ENCODE assay signal across 22 mouse cellular contexts in the genomic region with DNA sequence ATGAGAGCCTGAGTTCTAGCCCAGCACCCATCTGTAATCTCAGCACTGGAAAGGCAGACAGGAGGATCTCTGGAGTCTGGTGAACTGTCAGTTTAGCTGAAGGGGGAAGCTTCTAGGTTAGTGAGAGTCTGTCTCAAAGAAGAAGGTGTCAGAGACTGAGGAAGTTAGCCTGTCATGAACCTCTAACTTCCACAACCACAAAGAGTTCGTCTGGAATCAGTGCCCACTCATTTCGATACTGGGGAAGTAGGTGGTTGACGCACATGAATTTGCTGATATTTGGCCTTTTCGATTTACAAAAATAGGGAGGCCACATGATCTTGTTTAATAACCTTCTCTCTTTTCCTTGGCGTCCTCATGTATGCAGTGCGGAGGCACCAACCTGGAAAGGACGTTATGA. TPM values are rescaled to one million over a fixed set of nuclear protein-coding genes. Genes with fewer than 3 reads are reported as not detected.
DNase-seq lines count a peak whose midpoint lies in the region; ATAC-seq lines count a peak whose summit lies in the region.
"Had no signal": no experiment of that assay in that cellular context is flagged by ENCODE, and none has a peak within 500 bp of the region (broad histone marks: within the 10 kb centered on the region; RNA-seq: fewer than 3 reads in every experiment).

No protein-coding gene starts in this region.

- H3K27me3 ChIP-seq in splenic B cell, adult 2 months (ENCODE audit: control insufficient read depth, insufficient read depth, low read length, poor library complexity, severe bottlenecking), result no peaks in the 10 kb centered on the region
- H3K27me3 ChIP-seq: heart, embryonic 13.5 days; hindbrain, embryonic 13.5 days; liver, embryonic 13.5 days; midbrain, embryonic 15.5 days had no signal

- DNase-seq in layer of hippocampus, adult 11-12 months (ENCODE audit: low spot score), result peak; percentile 19
- DNase-seq in layer of hippocampus, adult 18-20 months (ENCODE audit: low spot score in 2 of 2), result no peak
- DNase-seq in lung, postnatal 36 days, result peak; percentile 38
- DNase-seq in lung, postnatal 14 days, result no peak
- DNase-seq in splenic B cell, adult 2 months (ENCODE audit: low read depth, low spot score), result peak; percentile 18
- DNase-seq in right cerebral cortex, adult 2 months (ENCODE audit: low spot score in 2 of 2), result no peak
- no peak for DNase-seq in adrenal gland, postnatal 25 days
- DNase-seq: adrenal gland, adult 2 months; cerebellum, adult 9-10 months; forebrain, postnatal 0 days; gastrocnemius, postnatal 14 days; heart, postnatal 36 days; kidney, adult 11 months; layer of hippocampus, postnatal 36 days; liver, embryonic 13.5 days; lung, embryonic 14.5 days; right cerebral cortex, adult 18-20 months had no signal

- ATAC-seq in granulocyte monocyte progenitor cell, adult 5-6 weeks (replicated peaks; ENCODE audit: poor library complexity, severe bottlenecking), result peak; percentile 54
- ATAC-seq: forebrain, postnatal 0 days; midbrain, embryonic 15.5 days had no signal

- no peaks in the 10 kb centered on the region for H3K36me3 ChIP-seq in splenic B cell, adult 2 months (ENCODE audit: control insufficient read depth, insufficient read depth, low read length, poor library complexity, severe bottlenecking)
- H3K36me3 ChIP-seq: forebrain, embryonic 10.5 days; heart, embryonic 13.5 days; hindbrain, embryonic 13.5 days; liver, embryonic 13.5 days; midbrain, embryonic 15.5 days had no signal

RNA-seq across cellular contexts. Expression of gene Nfe2l2, which starts 28.7 kb away (rescaled TPM):
- 10 to 100 TPM; 14.5 to 16.3 TPM for total RNA-seq in layer of hippocampus, adult 18-20 months (2021)
- 80.1 and 90.3 TPM in 2 replicates for total RNA-seq in granulocyte monocyte progenitor cell, adult 5-6 weeks (2014; fragmentation: Nextera tagmentation)
- 55.3 and 68.7 TPM in 2 replicates for total RNA-seq in granulocyte monocyte progenitor cell, adult 5-6 weeks (2017)
- 106 TPM in 2 replicates for total RNA-seq in adrenal gland, postnatal 25 days (2021)

Comparison
In these comparisons a context has a peak if more than half of its experiments do, and no peak if none do; other contexts are left out.
1. DNase-seq: peak in layer of hippocampus, adult 11-12 months (single experiment), lung, postnatal 36 days (single experiment) and splenic B cell, adult 2 months (single experiment); none in layer of hippocampus, adult 18-20 months (0 of 2), lung, postnatal 14 days (single experiment), right cerebral cortex, adult 2 months (0 of 2) and adrenal gland, postnatal 25 days (single experiment).